Mouse (Mus musculus) brain, embryonic 14.5 days (tissue): Measurements from ENCODE around the gene Uso1.

Source experiments
- CTCF ChIP-seq: fragments of 200-500 bp; IDR thresholded peaks from 2 replicates; pipeline ENCODE4 v1.5.1; 2012; ENCODE audit warnings: inconsistent platforms, mild to moderate bottlenecking, moderate library complexity, borderline replicate concordance; ENCODE audit not compliant: insufficient read depth, insufficient read length; ENCODE audit errors: extremely low read depth
- POLR2A ChIP-seq: fragments of 200-500 bp; IDR thresholded peaks from 2 replicates; pipeline ENCODE4 v1.6.1; 2012; ENCODE audit warnings: mild to moderate bottlenecking, inconsistent platforms, borderline replicate concordance; ENCODE audit not compliant: poor library complexity, insufficient read depth, insufficient read length, severe bottlenecking; ENCODE audit errors: extremely low read depth

- TF ChIP-seq CTCF (no peak), POLR2A (no peak)
Measured at GRCm38 (mm10) chr5:92112175-92112574, 25.6 kb upstream of the Uso1 start.
